Mouse (Mus musculus) brain, embryonic 14.5 days (tissue): Measurements from ENCODE around the gene Slc22a3.

Source experiments
- CTCF ChIP-seq: fragments of 200-500 bp; IDR thresholded peaks from 2 replicates; pipeline ENCODE4 v1.5.1; 2012; ENCODE audit warnings: inconsistent platforms, mild to moderate bottlenecking, moderate library complexity, borderline replicate concordance; ENCODE audit not compliant: insufficient read depth, insufficient read length; ENCODE audit errors: extremely low read depth
- POLR2A ChIP-seq: fragments of 200-500 bp; IDR thresholded peaks from 2 replicates; pipeline ENCODE4 v1.6.1; 2012; ENCODE audit warnings: mild to moderate bottlenecking, inconsistent platforms, borderline replicate concordance; ENCODE audit not compliant: poor library complexity, insufficient read depth, insufficient read length, severe bottlenecking; ENCODE audit errors: extremely low read depth

DNA sequence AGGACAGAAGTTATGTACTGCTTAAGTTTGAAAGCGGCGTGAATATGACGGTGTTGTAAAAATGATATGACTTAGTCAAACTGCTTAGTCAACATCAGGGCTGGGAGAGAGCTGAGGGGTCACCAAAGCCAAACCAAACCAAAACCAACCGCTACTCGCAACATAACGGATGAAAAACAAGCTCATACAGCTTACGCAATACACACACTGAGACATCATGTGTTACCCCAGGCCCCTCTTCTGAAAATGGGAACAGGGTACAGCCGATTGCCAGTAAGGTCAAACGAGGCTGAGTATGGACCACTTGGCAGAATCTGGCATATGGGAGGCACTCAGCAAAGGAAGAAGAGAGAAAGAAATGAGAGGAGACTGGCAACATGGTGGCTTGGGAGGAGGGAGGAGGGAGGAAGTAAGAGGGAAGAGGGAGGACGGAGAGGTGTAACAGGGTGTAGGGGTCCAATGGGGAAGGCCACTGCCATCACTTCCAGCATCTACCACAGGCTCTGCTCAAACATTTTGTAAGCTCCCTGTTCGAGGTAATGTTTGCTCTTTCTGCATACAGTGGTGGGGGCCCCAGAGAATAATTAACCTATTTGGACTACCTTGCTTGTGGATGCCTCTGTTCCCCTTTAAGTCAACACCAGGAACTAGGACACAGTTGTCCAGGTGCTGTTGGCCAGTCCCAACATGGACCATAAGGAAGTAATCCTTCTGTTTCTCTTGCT is 129.4 kb downstream of the Slc22a3 start, which contains the start of gene Plg:
- TF ChIP-seq POLR2A: no peak
- no peak for TF ChIP-seq CTCF
